9 mouse cellular contexts compared by ENCODE assay signal in the genomic region with DNA sequence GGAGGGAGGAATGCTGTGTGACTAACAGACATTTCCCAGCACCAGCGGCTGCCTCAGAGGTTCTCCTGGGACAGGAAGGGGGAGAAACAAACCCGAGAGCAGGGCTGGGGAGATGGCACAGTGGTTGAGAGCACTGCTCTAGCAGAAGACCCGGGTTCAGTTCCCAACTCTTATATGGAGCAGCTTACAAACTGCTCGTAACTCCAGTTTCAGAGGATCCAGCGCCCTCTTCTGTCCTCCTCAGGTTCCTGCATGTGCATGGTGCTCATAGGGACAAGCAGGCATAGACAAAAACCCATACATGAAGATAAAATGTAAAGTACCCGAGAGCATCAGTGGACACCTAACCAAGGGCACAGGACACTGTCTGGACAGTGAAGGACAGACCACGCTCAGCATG. TPM values are rescaled to one million over a fixed set of nuclear protein-coding genes. Genes with fewer than 3 reads are reported as not detected.
A peak's percentile ranks its signal among the peaks of the same experiment; 100 is the strongest.
DNase-seq lines count a peak whose midpoint lies in the region; ATAC-seq and TF ChIP-seq lines count a peak whose summit lies in the region.
"Had no signal": no experiment of that assay in that cellular context is flagged by ENCODE, and none has a peak within 500 bp of the region (broad histone marks: within the 10 kb centered on the region; RNA-seq: fewer than 3 reads in every experiment).

No protein-coding gene starts in this region.

- H3K9ac ChIP-seq in hindbrain, embryonic 11.5 days (ENCODE audit: low read depth, low read length): no peak overlapping the region
- H3K9ac ChIP-seq in hindbrain, embryonic 12.5 days: no peak overlapping the region
- no peak overlapping the region for H3K9ac ChIP-seq in ES-E14 (ENCODE audit: insufficient read depth, low read depth, low read length, poor library complexity, severe bottlenecking)
- H3K9ac ChIP-seq in lung, embryonic 14.5 days: no peak overlapping the region

- H3K4me3 ChIP-seq in hindbrain, embryonic 11.5 days (ENCODE audit: low read depth, low read length): no peak overlapping the region
- no peak overlapping the region for H3K4me3 ChIP-seq in hindbrain, embryonic 12.5 days
- no peak overlapping the region for H3K4me3 ChIP-seq in ES-E14 (ENCODE audit: insufficient read depth in 1 of 2, low read depth in 1 of 2, low read length in 2 of 2, poor library complexity in 1 of 2, severe bottlenecking in 1 of 2)
- H3K4me3 ChIP-seq in lung, embryonic 14.5 days (ENCODE audit: low read depth, low read length): no peak overlapping the region

- H3K27me3 ChIP-seq in hindbrain, embryonic 11.5 days (ENCODE audit: control insufficient read depth, insufficient read depth, low read length): peaks cover 2% of the 10 kb centered on the region; the same call in 1 of the 2 replicates
- no peaks in the 10 kb centered on the region; the same call in none of the 2 replicates for H3K27me3 ChIP-seq in hindbrain, embryonic 12.5 days
- no peaks in the 10 kb centered on the region for H3K27me3 ChIP-seq in lung, embryonic 14.5 days (ENCODE audit: insufficient read depth, low read length)

- DNase-seq in hindbrain, embryonic 11.5 days (ENCODE audit: low spot score): peak; percentile 70
- DNase-seq in ES-E14 (ENCODE audit: low read depth, low spot score): no peak
- DNase-seq in c-Kit-positive CD71-positive TER-119-negative erythroid progenitor cells, embryonic 14.5 days (ENCODE audit: low read depth): peak; percentile 32
- peak; percentile 80 for DNase-seq in lung, embryonic 14.5 days
- no peak for DNase-seq in left cerebral cortex, adult 8-10 months (ENCODE audit: low spot score in 2 of 2)
- DNase-seq in frontal cortex, postnatal 36 days (ENCODE audit: low spot score in 2 of 2): no peak
- no peak for DNase-seq in layer of hippocampus, adult 11-12 months (ENCODE audit: low spot score)

- 14% methylated on average over 7 of the region's 7 CpGs for WGBS in hindbrain, embryonic 11.5 days
- 20% methylated on average over 7 of the region's 7 CpGs for WGBS in hindbrain, embryonic 12.5 days
- 17% methylated on average over 7 of the region's 7 CpGs for WGBS in lung, embryonic 14.5 days

- H3K4me2 ChIP-seq in hindbrain, embryonic 11.5 days (replicated peaks; ENCODE audit: low read depth, low read length): no peak overlapping the region
- H3K4me2 ChIP-seq in hindbrain, embryonic 12.5 days (replicated peaks): no peak overlapping the region
- no peak overlapping the region for H3K4me2 ChIP-seq in lung, embryonic 14.5 days

- H3K36me3 ChIP-seq in hindbrain, embryonic 11.5 days (ENCODE audit: control insufficient read depth, insufficient read depth, low read length): no peaks in the 10 kb centered on the region
- no peaks in the 10 kb centered on the region for H3K36me3 ChIP-seq in hindbrain, embryonic 12.5 days
- no peaks in the 10 kb centered on the region for H3K36me3 ChIP-seq in ES-E14 (ENCODE audit: control insufficient read depth, insufficient read depth, low read length, poor library complexity, severe bottlenecking)
- no peaks in the 10 kb centered on the region for H3K36me3 ChIP-seq in lung, embryonic 14.5 days (ENCODE audit: insufficient read depth)

- peak; percentile 68 for TF ChIP-seq CTCF in lung, embryonic 14.5 days (IDR thresholded peaks at IDR 0.05; ENCODE audit: low read depth)

- ATAC-seq in hindbrain, embryonic 11.5 days (ENCODE audit: low FRiP score): no peak
- no peak for ATAC-seq in hindbrain, embryonic 12.5 days (ENCODE audit: low FRiP score)
- no peak for ATAC-seq in lung, embryonic 14.5 days (ENCODE audit: insufficient read depth)

- H3K27ac ChIP-seq in hindbrain, embryonic 11.5 days (ENCODE audit: low read depth, low read length): no peak overlapping the region
- no peak overlapping the region for H3K27ac ChIP-seq in hindbrain, embryonic 12.5 days
- H3K27ac ChIP-seq in ES-E14 (ENCODE audit: insufficient read depth, low read depth, low read length, poor library complexity, severe bottlenecking): no peak overlapping the region
- H3K27ac ChIP-seq in lung, embryonic 14.5 days (ENCODE audit: low read depth): no peak overlapping the region

- in situ Hi-C loops in ES-E14 (cut with MboI; ENCODE audit: low sequenced_read_pairs in 2 of 2, unreplicated experiment in 2 of 2): no loop called here

- H3K4me1 ChIP-seq in hindbrain, embryonic 11.5 days (replicated peaks; ENCODE audit: control insufficient read depth, insufficient read depth, low read length): peaks cover 4% of the 10 kb centered on the region; the same call in 1 of the 2 replicates
- peaks cover 71% of the 10 kb centered on the region for H3K4me1 ChIP-seq in hindbrain, embryonic 12.5 days
- H3K4me1 ChIP-seq in ES-E14 (ENCODE audit: control insufficient read depth in 2 of 2, insufficient read depth in 2 of 2, low read length in 2 of 2, poor library complexity in 1 of 2): peaks cover 2 to 33% of the 10 kb centered on the region in 2 experiments; a peak in 3 of 4 replicates
- peaks cover 7% of the 10 kb centered on the region; the same call in 1 of the 2 replicates for H3K4me1 ChIP-seq in lung, embryonic 14.5 days (ENCODE audit: insufficient read depth)

- no peaks in the 10 kb centered on the region for H3K9me3 ChIP-seq in hindbrain, embryonic 11.5 days (ENCODE audit: control insufficient read depth, low read length)
- H3K9me3 ChIP-seq in hindbrain, embryonic 12.5 days (replicated peaks): no peaks in the 10 kb centered on the region
- H3K9me3 ChIP-seq in ES-E14 (ENCODE audit: control insufficient read depth, insufficient read depth, low read depth, low read length): no peaks in the 10 kb centered on the region
- no peaks in the 10 kb centered on the region for H3K9me3 ChIP-seq in lung, embryonic 14.5 days (ENCODE audit: low read depth, low read length)

TF ChIP-seq in ES-E14, 5 proteins besides CTCF, POLR2A, EP300 and RAD21:
- TF ChIP-seq HCFC1 (IDR thresholded peaks at IDR 0.05; ENCODE audit: borderline replicate concordance, insufficient read depth, low read length): no peak
- peak; percentile 67; the same call in 1 of the 2 replicates for TF ChIP-seq ZC3H11A (IDR thresholded peaks at IDR 0.05; ENCODE audit: borderline replicate concordance, low read depth, low read length)
- TF ChIP-seq CHD2 (IDR thresholded peaks at IDR 0.05; ENCODE audit: low read depth, low read length): no peak

RNA-seq across cellular contexts. Expression of a gene that starts 18.6 kb away (rescaled TPM):
- not detected in 2 replicates for polyA plus RNA-seq in hindbrain, embryonic 11.5 days (2014; fragmentation: Nextera tagmentation; extraction: Ambion mirVana)
- 0.49 TPM in 1 of 2 replicates, not detected in the other for polyA plus RNA-seq in hindbrain, embryonic 12.5 days (2016; fragmentation: Nextera tagmentation; extraction: Ambion mirVana)
- total RNA-seq in ES-E14 (2012; rRNA removed): 0.37 TPM in 1 of 2 replicates, not detected in the other
- not detected in 2 replicates for polyA plus RNA-seq in lung, embryonic 14.5 days (2014; fragmentation: Nextera tagmentation; extraction: Ambion mirVana)
- total RNA-seq in left cerebral cortex, adult 8-10 months (2022): not detected
- total RNA-seq: heart, adult 18-20 months had no signal

RNA-seq across cellular contexts. Expression of a gene that starts 19.7 kb away (rescaled TPM):
- polyA plus RNA-seq in hindbrain, embryonic 11.5 days (2014; fragmentation: Nextera tagmentation; extraction: Ambion mirVana): 2.9 and 4.8 TPM in 2 replicates
- polyA plus RNA-seq in hindbrain, embryonic 12.5 days (2016; fragmentation: Nextera tagmentation; extraction: Ambion mirVana): 3.6 and 4.1 TPM in 2 replicates
- 5.0 and 6.5 TPM in 2 replicates for total RNA-seq in ES-E14 (2012; rRNA removed)
- 0.78 and 1.0 TPM in 2 replicates for polyA plus RNA-seq in lung, embryonic 14.5 days (2014; fragmentation: Nextera tagmentation; extraction: Ambion mirVana)
- total RNA-seq in left cerebral cortex, adult 8-10 months (2022): 1 to 10 TPM; 4.6 to 5.7 (median 4.7) TPM

RNA-seq across cellular contexts. Expression of a gene that starts 19.7 kb away (rescaled TPM):
- polyA plus RNA-seq in hindbrain, embryonic 11.5 days (2014; fragmentation: Nextera tagmentation; extraction: Ambion mirVana): 8.9 and 11.3 TPM in 2 replicates
- polyA plus RNA-seq in hindbrain, embryonic 12.5 days (2016; fragmentation: Nextera tagmentation; extraction: Ambion mirVana): 10.8 and 12.7 TPM in 2 replicates
- total RNA-seq in ES-E14 (2012; rRNA removed): 3.9 and 4.3 TPM in 2 replicates
- 1.9 and 3.1 TPM in 2 replicates for polyA plus RNA-seq in lung, embryonic 14.5 days (2014; fragmentation: Nextera tagmentation; extraction: Ambion mirVana)
- 1 to 10 TPM; 7.0 to 9.5 (median 8.1) TPM for total RNA-seq in left cerebral cortex, adult 8-10 months (2022)
- total RNA-seq: heart, adult 18-20 months had no signal

Comparison
In these comparisons a context has a peak if more than half of its experiments do, and no peak if none do; other contexts are left out.
1. DNase-seq: peak in hindbrain, embryonic 11.5 days (single experiment), c-Kit-positive CD71-positive TER-119-negative erythroid progenitor cells, embryonic 14.5 days (single experiment) and lung, embryonic 14.5 days (single experiment); none in ES-E14 (single experiment), left cerebral cortex, adult 8-10 months (0 of 2), frontal cortex, postnatal 36 days (0 of 2) and layer of hippocampus, adult 11-12 months (single experiment).